Mouse (Mus musculus) hindbrain, embryonic 10.5 days (tissue): ENCODE results near the gene Kat8. TPM values are rescaled to one million over a fixed set of nuclear protein-coding genes. Genes with fewer than 3 reads are reported as not detected.

Experiments used
- DNase-seq: peaks from one replicate; pipeline ENCODE4 v3.0.0-alpha.2; 2017; ENCODE audit warnings: low spot score
- H3K27ac ChIP-seq: fragments of 300-500 bp; sonication (generic); 2 replicates; pipeline ENCODE4 v1.5.1; 2016; ENCODE audit warnings: mild to moderate bottlenecking, moderate library complexity
- H3K27me3 ChIP-seq: fragments of 300-500 bp; sonication (generic); 2 replicates; pipeline ENCODE4 v1.6.1; 2016; ENCODE audit warnings: mild to moderate bottlenecking; ENCODE audit not compliant: poor library complexity, insufficient read depth, severe bottlenecking
- H3K36me3 ChIP-seq: fragments of 300-500 bp; sonication (generic); 2 replicates; pipeline ENCODE4 v1.6.1; 2016; ENCODE audit warnings: mild to moderate bottlenecking, moderate library complexity
- H3K4me1 ChIP-seq: fragments of 300-500 bp; sonication (generic); replicated peaks from 2 replicates; pipeline ENCODE4 v1.6.1; 2016; ENCODE audit warnings: mild to moderate bottlenecking
- H3K4me3 ChIP-seq: fragments of 300-500 bp; sonication (generic); 2 replicates; pipeline ENCODE4 v1.5.1; 2016; ENCODE audit warnings: mild to moderate bottlenecking, moderate library complexity
- H3K9me3 ChIP-seq: fragments of 300-500 bp; sonication (generic); 2 replicates; pipeline ENCODE4 v1.6.1; 2016; ENCODE audit warnings: mild to moderate bottlenecking, moderate library complexity
- WGBS: fragments of 180-500 bp; shearing (Covaris S2); methylation state at CpG from one replicate; pipeline ENCODE4 v1.1.7; 2016; 5-methylcytosine and 5-hydroxymethylcytosine counted together
- polyA plus RNA-seq: library from polyadenylated mRNA; unstranded; fragments of >200 nt; fragmentation: Nextera tagmentation; extraction: Ambion mirVana; gene quantifications from 2 replicates; pipeline ENCODE4 v1.2.1, GENCODE M21; 2016

The Kat8 gene
- polyA plus RNA-seq, result 50.4 TPM in 2 replicates

GRCm38 (mm10) chr7:127912190-127912871, at the start of gene Kat8:
Kat8 (plus strand) TSS chr7:127912516.
- H3K27ac ChIP-seq, result peak within 1 kb of the TSS; percentile 92
- H3K4me1 ChIP-seq, result peaks cover 17% of the 10 kb centered on the region
- DNase-seq, result peak; percentile 93
- no peaks in the 10 kb centered on the region for H3K9me3 ChIP-seq
- H3K4me3 ChIP-seq, result peak within 1 kb of the TSS; percentile 99
- 1% methylated on average over 40 of the region's 40 CpGs for WGBS
- H3K27me3 ChIP-seq, result no peaks in the 10 kb centered on the region
- peaks cover 57% of the 10 kb centered on the region for H3K36me3 ChIP-seq

GRCm38 (mm10) chr7:127866434-127866833, 45.9 kb upstream of the Kat8 start:
- Histone ChIP-seq H3K27me3 (no peaks in the 10 kb centered on the region), H3K9me3 (no peaks in the 10 kb centered on the region), H3K36me3 (peaks cover 84% of the 10 kb centered on the region), H3K4me1 (no peaks in the 10 kb centered on the region), H3K4me3 (no peak overlapping the region), H3K27ac (no peak overlapping the region)
- 93% methylated on average over 12 of the region's 12 CpGs for WGBS
- DNase-seq, result no peak

- Histone ChIP-seq H3K36me3 (peaks cover 89% of the 10 kb centered on the region), H3K4me3 (no peak overlapping the region), H3K27me3 (no peaks in the 10 kb centered on the region), H3K27ac (no peak overlapping the region), H3K4me1 (no peaks in the 10 kb centered on the region), H3K9me3 (no peaks in the 10 kb centered on the region)
- DNase-seq, result no peak
- WGBS, result 98% methylated on average over 18 of the region's 18 CpGs
Observed at GRCm38 (mm10) chr7:127867641-127868040, 44.7 kb upstream of the Kat8 start.

- WGBS, result 93% methylated on average over 3 of the region's 3 CpGs
Observed at GRCm38 (mm10) chr7:127869149-127869810, 43.0 kb upstream of the Kat8 start.

GRCm38 (mm10) chr7:127870136-127870821, 42.0 kb upstream of the Kat8 start:
- Histone ChIP-seq H3K27me3 (no peaks in the 10 kb centered on the region), H3K4me3 (no peak overlapping the region), H3K27ac (no peak overlapping the region), H3K4me1 (peaks cover 17% of the 10 kb centered on the region), H3K9me3 (no peaks in the 10 kb centered on the region), H3K36me3 (peaks cover 88% of the 10 kb centered on the region)
- WGBS, result 82% methylated on average over 5 of the region's 5 CpGs
- DNase-seq, result no peak

More at GRCm38 (mm10) chr7:127869149-127869810, 43.0 kb upstream of the Kat8 start:
- H3K9me3 ChIP-seq, result no peaks in the 10 kb centered on the region
- no peaks in the 10 kb centered on the region for H3K27me3 ChIP-seq
- H3K27ac ChIP-seq, result no peak overlapping the region
- H3K36me3 ChIP-seq, result peaks cover 98% of the 10 kb centered on the region
- peaks cover 13% of the 10 kb centered on the region for H3K4me1 ChIP-seq
- no peak for DNase-seq
- no peak overlapping the region for H3K4me3 ChIP-seq

- no peak for DNase-seq
- H3K27me3 ChIP-seq, result no peaks in the 10 kb centered on the region
- H3K4me3 ChIP-seq, result peak overlapping the region; percentile 85
- 6% methylated on average over 20 of the region's 20 CpGs for WGBS
- H3K27ac ChIP-seq, result peak overlapping the region; percentile 98
- H3K9me3 ChIP-seq, result no peaks in the 10 kb centered on the region
- peaks cover 30% of the 10 kb centered on the region for H3K4me1 ChIP-seq
- H3K36me3 ChIP-seq, result peaks cover 65% of the 10 kb centered on the region
Observed at GRCm38 (mm10) chr7:127874812-127875626, 37.3 kb upstream of the Kat8 start.

- peak; percentile 99 for DNase-seq
- Histone ChIP-seq H3K27me3 (no peaks in the 10 kb centered on the region), H3K36me3 (peaks cover 65% of the 10 kb centered on the region), H3K27ac (peak overlapping the region; percentile 98), H3K4me1 (peaks cover 30% of the 10 kb centered on the region), H3K4me3 (peak overlapping the region; percentile 85), H3K9me3 (no peaks in the 10 kb centered on the region)
- under 1% methylated on average over 40 of the region's 43 CpGs for WGBS
Observed at GRCm38 (mm10) chr7:127875627-127876001, 36.7 kb upstream of the Kat8 start.

- H3K36me3 ChIP-seq, result peaks cover 65% of the 10 kb centered on the region
- under 1% methylated on average over 41 of the region's 41 CpGs for whole genome bisulfite sequencing
Observed at GRCm38 (mm10) chr7:127876041-127876466, 36.3 kb upstream of the Kat8 start, which contains the start of gene Zfp646. Zfp646 (plus strand) TSS chr7:127876221.

GRCm38 (mm10) chr7:127876467-127877348, 35.6 kb upstream of the Kat8 start, which contains the start of gene Zfp668:
Zfp668 (minus strand) TSS chr7:127876828.
- Histone ChIP-seq H3K27me3 (no peaks in the 10 kb centered on the region), H3K4me3 (peak within 1 kb of the TSS; percentile 85), H3K36me3 (peaks cover 65% of the 10 kb centered on the region), H3K27ac (peak within 1 kb of the TSS; percentile 98), H3K9me3 (no peaks in the 10 kb centered on the region), H3K4me1 (peaks cover 30% of the 10 kb centered on the region)
- under 1% methylated on average over 60 of the region's 60 CpGs for WGBS
- DNase-seq, result peak; percentile 93

More at GRCm38 (mm10) chr7:127876041-127876466, 36.3 kb upstream of the Kat8 start, which contains the start of gene Zfp646:
- Histone ChIP-seq H3K27me3 (no peaks in the 10 kb centered on the region), H3K4me3 (peak within 1 kb of the TSS; percentile 85), H3K4me1 (peaks cover 30% of the 10 kb centered on the region), H3K9me3 (no peaks in the 10 kb centered on the region), H3K27ac (peak within 1 kb of the TSS; percentile 98)
- peak; percentile 93 for DNase-seq

GRCm38 (mm10) chr7:127879301-127879700, 33.0 kb upstream of the Kat8 start:
- no peaks in the 10 kb centered on the region for H3K27me3 ChIP-seq
- peaks cover 67% of the 10 kb centered on the region for H3K36me3 ChIP-seq
- 95% methylated on average over 9 of the region's 9 CpGs for WGBS
- H3K4me3 ChIP-seq, result no peak overlapping the region
- H3K27ac ChIP-seq, result no peak overlapping the region
- no peak for DNase-seq
- H3K4me1 ChIP-seq, result peaks cover 32% of the 10 kb centered on the region
- H3K9me3 ChIP-seq, result no peaks in the 10 kb centered on the region

GRCm38 (mm10) chr7:127880431-127880830, 31.9 kb upstream of the Kat8 start:
- no peak overlapping the region for H3K27ac ChIP-seq
- H3K9me3 ChIP-seq, result no peaks in the 10 kb centered on the region
- no peak overlapping the region for H3K4me3 ChIP-seq
- H3K36me3 ChIP-seq, result peaks cover 78% of the 10 kb centered on the region
- no peaks in the 10 kb centered on the region for H3K27me3 ChIP-seq
- H3K4me1 ChIP-seq, result peaks cover 35% of the 10 kb centered on the region
- 91% methylated on average over 12 of the region's 12 CpGs for WGBS
- no peak for DNase-seq
